Mouse (Mus musculus): ENCODE results near the gene Exph5.

DNA sequence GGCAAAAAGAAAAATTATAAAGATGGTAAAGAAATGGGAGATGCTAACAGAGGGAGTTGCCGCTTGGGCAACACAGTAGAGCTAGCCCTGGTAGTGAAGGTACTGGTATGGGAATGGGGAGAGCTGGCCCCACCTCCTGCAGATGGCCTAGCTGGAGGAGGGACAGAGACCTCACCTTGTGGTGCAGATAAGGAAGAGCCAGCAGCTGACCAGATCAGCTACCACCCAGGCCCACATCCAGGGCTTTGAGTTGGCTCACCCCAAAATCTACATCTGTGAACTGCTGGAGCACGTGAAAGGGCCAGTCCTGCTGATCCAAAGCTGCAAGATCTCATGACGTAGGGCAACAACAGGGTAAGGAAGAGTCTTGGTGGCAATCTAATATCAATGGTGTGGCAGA, 125.3 kb downstream of the Exph5 start:
- TF ChIP-seq CTCF (conservative IDR thresholded peaks at IDR 0.05; ENCODE audit: low read length) (no peak), NANOG (IDR thresholded peaks at IDR 0.05; ENCODE audit: borderline replicate concordance, low read length) (no peak), POU5F1 (IDR thresholded peaks at IDR 0.05; ENCODE audit: borderline replicate concordance, low read length) (no peak)

Data from E14TG2a.4 (cell line).